Mouse (Mus musculus): ENCODE results near the gene Ppp1cc. TPM values are rescaled to one million over a fixed set of nuclear protein-coding genes. Genes with fewer than 3 reads are reported as not detected.

Gene Ppp1cc
- total RNA-seq (2023) = 212 to 277 TPM (median 248 TPM) in 4 replicates

GRCm38 (mm10) chr5:122157827-122158381, at the start of gene Ppp1cc:
Gene Ppp1cc, plus strand, starts transcription at chr5:122158278.

DNA sequence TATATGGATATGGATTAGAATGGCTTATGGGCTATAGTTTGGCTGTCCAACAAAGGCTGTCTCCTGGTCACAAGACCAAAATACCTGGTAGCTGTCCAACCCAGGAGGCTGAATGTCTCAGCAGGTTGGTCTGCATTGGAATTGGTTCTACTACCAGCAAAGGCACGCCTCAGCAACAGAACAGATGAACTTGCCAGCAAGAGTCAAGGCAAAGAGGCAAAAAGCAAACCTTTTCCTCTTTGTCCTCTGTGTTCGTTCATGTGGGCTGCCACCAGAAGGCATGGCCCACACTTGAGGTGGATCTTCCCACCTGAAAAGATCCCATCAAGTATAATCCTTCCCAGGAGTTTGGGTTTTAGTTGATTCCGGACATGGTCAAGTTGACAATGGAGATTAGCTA, 17.4 kb upstream of the Ppp1cc start, which contains the start of gene Ccdc63:
Gene Ccdc63, minus strand, starts transcription at position 101 of the 400 bp plus-strand sequence.

GRCm38 (mm10) chr5:122206475-122206874, 48.4 kb downstream of the Ppp1cc start, which contains the start of gene Hvcn1:
Gene Hvcn1, plus strand, starts transcription at chr5:122206804.

Other genes starting within 250 kb of the Ppp1cc start
- not detected in 4 replicates for gene Cux2, start 108.2 kb upstream of the Ppp1cc start, total RNA-seq (2023)
- gene Myl2, start 57.3 kb upstream of the Ppp1cc start, total RNA-seq (2023) = not detected in 4 replicates
- 0.97 to 1.6 TPM in 2 of 4 replicates, not detected in the others for gene Ccdc63, start 17.5 kb upstream of the Ppp1cc start, total RNA-seq (2023)
- 709 to 813 TPM (median 779 TPM) in 4 replicates for gene Hvcn1, start 48.5 kb downstream of the Ppp1cc start, total RNA-seq (2023)
- gene Tctn1, start 106.2 kb downstream of the Ppp1cc start, total RNA-seq (2023) = 19.0 to 24.6 TPM (median 22.6 TPM) in 4 replicates
- gene Pptc7, start 126.1 kb downstream of the Ppp1cc start, total RNA-seq (2023) = 21.5 to 25.4 TPM (median 24.0 TPM) in 4 replicates
- 9.9 to 11.7 TPM (median 10.7 TPM) in 4 replicates for gene Rad9b, start 196.0 kb downstream of the Ppp1cc start, total RNA-seq (2023)
- 38.9 to 61.2 TPM (median 57.0 TPM) in 4 replicates for gene Vps29, start 196.1 kb downstream of the Ppp1cc start, total RNA-seq (2023)
- gene Gpn3, start 213.6 kb downstream of the Ppp1cc start, total RNA-seq (2023) = 31.1 to 40.6 TPM (median 36.3 TPM) in 4 replicates
- 9.1 to 10.8 TPM (median 9.8 TPM) in 4 replicates for gene Fam216a, start 214.1 kb downstream of the Ppp1cc start, total RNA-seq (2023)
- 383 to 399 TPM (median 394 TPM) in 4 replicates for gene Arpc3, start 233.6 kb downstream of the Ppp1cc start, total RNA-seq (2023)